Mouse (Mus musculus): Measurements from ENCODE around the gene Irx6. TPM values are rescaled to one million over a fixed set of nuclear protein-coding genes. Genes with fewer than 3 reads are reported as not detected.

Gene Irx6
- total and polyA plus RNA-seq, 3 experiments: not detected

- Histone ChIP-seq H3K36me3 (ENCODE audit: control insufficient read depth in 1 of 2, insufficient read depth in 2 of 2, low read length in 2 of 2) (no peaks in the 10 kb centered on the region), H3K27me3 (ENCODE audit: control insufficient read depth in 1 of 2, insufficient read depth in 2 of 2, low read length in 2 of 2) (no peaks in the 10 kb centered on the region), H3K4me1 (ENCODE audit: control insufficient read depth in 1 of 2, insufficient read depth in 2 of 2, low read length in 2 of 2) (no peaks in the 10 kb centered on the region), H3K79me2 (ENCODE audit: control insufficient read depth, insufficient read depth, low read length, poor library complexity) (no peaks in the 10 kb centered on the region), H3K9me3 (replicated peaks; ENCODE audit: insufficient read depth, low read length) (no peaks in the 10 kb centered on the region), H3K27ac (ENCODE audit: control insufficient read depth, low read depth, low read length) (no peak overlapping the region), H3K4me3 (ENCODE audit: control insufficient read depth in 1 of 2, insufficient read depth in 1 of 2, low read depth in 2 of 2, low read length in 2 of 2) (no peak overlapping the region), H3K9ac (ENCODE audit: control insufficient read depth, low read depth, low read length, poor library complexity, severe bottlenecking) (no peak overlapping the region)
- no peak for DNase-seq (ENCODE audit: low read depth, low spot score)
- no peak for TF ChIP-seq POLR2AphosphoS2 (IDR thresholded peaks at IDR 0.05; ENCODE audit: low read length)
- TF ChIP-seq TAL1 (IDR thresholded peaks at IDR 0.05; ENCODE audit: low read length): no peak
- TF ChIP-seq ZMIZ1 (IDR thresholded peaks at IDR 0.05; ENCODE audit: low read depth, low read length): no peak
Observed at GRCm38 (mm10) chr8:92699922-92700540, 25.9 kb downstream of the Irx6 start.

GRCm38 (mm10) chr8:92703375-92703774 lies 29.3 kb downstream of the Irx6 start:
- Histone ChIP-seq H3K9ac (ENCODE audit: control insufficient read depth, low read depth, low read length, poor library complexity, severe bottlenecking) (no peak overlapping the region), H3K36me3 (ENCODE audit: control insufficient read depth in 1 of 2, insufficient read depth in 2 of 2, low read length in 2 of 2) (no peaks in the 10 kb centered on the region), H3K27ac (ENCODE audit: control insufficient read depth, low read depth, low read length) (no peak overlapping the region), H3K4me3 (ENCODE audit: control insufficient read depth in 1 of 2, insufficient read depth in 1 of 2, low read depth in 2 of 2, low read length in 2 of 2) (no peak overlapping the region), H3K27me3 (ENCODE audit: control insufficient read depth in 1 of 2, insufficient read depth in 2 of 2, low read length in 2 of 2) (no peaks in the 10 kb centered on the region), H3K9me3 (replicated peaks; ENCODE audit: insufficient read depth, low read length) (no peaks in the 10 kb centered on the region), H3K79me2 (ENCODE audit: control insufficient read depth, insufficient read depth, low read length, poor library complexity) (no peaks in the 10 kb centered on the region), H3K4me1 (ENCODE audit: control insufficient read depth in 1 of 2, insufficient read depth in 2 of 2, low read length in 2 of 2) (no peaks in the 10 kb centered on the region)
- DNase-seq (ENCODE audit: low read depth, low spot score): no peak
- TF ChIP-seq MYB (IDR thresholded peaks at IDR 0.05; ENCODE audit: low read depth, low read length): no peak
- TF ChIP-seq MAX (IDR thresholded peaks at IDR 0.05; ENCODE audit: low read length): no peak

GRCm38 (mm10) chr8:92706311-92706710 lies 32.2 kb downstream of the Irx6 start:
- TF ChIP-seq HCFC1 (IDR thresholded peaks at IDR 0.05; ENCODE audit: low read depth, low read length) (no peak), UBTF (IDR thresholded peaks at IDR 0.05; ENCODE audit: borderline replicate concordance, insufficient read depth, low read depth, low read length) (no peak), TAL1 (IDR thresholded peaks at IDR 0.05; ENCODE audit: low read length) (no peak), ZMIZ1 (IDR thresholded peaks at IDR 0.05; ENCODE audit: low read depth, low read length) (no peak), ELF1 (IDR thresholded peaks at IDR 0.05; ENCODE audit: low read depth, low read length) (no peak), CTCF (IDR thresholded peaks at IDR 0.05 in 2 of 3, conservative IDR thresholded peaks at IDR 0.05 in 1 of 3; ENCODE audit: control insufficient read depth in 1 of 3, insufficient read depth in 1 of 3, low read depth in 2 of 3, low read length in 3 of 3, poor library complexity in 1 of 3, severe bottlenecking in 1 of 3) (no peak), USF1 (IDR thresholded peaks at IDR 0.05; ENCODE audit: low read depth, low read length) (no peak), MAZ (IDR thresholded peaks at IDR 0.05; ENCODE audit: low read depth, low read length) (no peak), GABPA (IDR thresholded peaks at IDR 0.05; ENCODE audit: low read depth, low read length) (no peak), ZKSCAN1 (IDR thresholded peaks at IDR 0.05; ENCODE audit: low read depth, low read length) (no peak), NRF1 (IDR thresholded peaks at IDR 0.05; ENCODE audit: insufficient read depth, low read depth, low read length, poor library complexity, severe bottlenecking) (no peak), KAT2A (conservative IDR thresholded peaks at IDR 0.05; ENCODE audit: low read depth, low read length) (no peak), POLR2AphosphoS5 (IDR thresholded peaks at IDR 0.05; ENCODE audit: borderline replicate concordance, low read depth, low read length) (no peak), JUND (IDR thresholded peaks at IDR 0.05; ENCODE audit: low read depth, low read length) (no peak), ZC3H11A (IDR thresholded peaks at IDR 0.05; ENCODE audit: low read depth, low read length) (no peak), TCF12 (IDR thresholded peaks at IDR 0.05; ENCODE audit: low read depth, low read length) (no peak), E2F4 (IDR thresholded peaks at IDR 0.05; ENCODE audit: borderline replicate concordance, low read depth, low read length) (no peak), POLR2A (IDR thresholded peaks at IDR 0.05; ENCODE audit: control insufficient read depth in 1 of 2, insufficient read depth in 1 of 2, low read depth in 1 of 2, low read length in 2 of 2, poor library complexity in 1 of 2) (no peak), ETS1 (IDR thresholded peaks at IDR 0.05; ENCODE audit: low read depth, low read length) (no peak)
- H3K27ac ChIP-seq (ENCODE audit: control insufficient read depth, low read depth, low read length): no peak overlapping the region
- no peaks in the 10 kb centered on the region for H3K4me1 ChIP-seq (ENCODE audit: control insufficient read depth in 1 of 2, insufficient read depth in 2 of 2, low read length in 2 of 2)
- H3K27me3 ChIP-seq (ENCODE audit: control insufficient read depth in 1 of 2, insufficient read depth in 2 of 2, low read length in 2 of 2): no peaks in the 10 kb centered on the region
- H3K9ac ChIP-seq (ENCODE audit: control insufficient read depth, low read depth, low read length, poor library complexity, severe bottlenecking): no peak overlapping the region
- DNase-seq (ENCODE audit: low read depth, low spot score): no peak
- H3K36me3 ChIP-seq (ENCODE audit: control insufficient read depth in 1 of 2, insufficient read depth in 2 of 2, low read length in 2 of 2): no peaks in the 10 kb centered on the region
- no peak overlapping the region for H3K4me3 ChIP-seq (ENCODE audit: control insufficient read depth in 1 of 2, insufficient read depth in 1 of 2, low read depth in 2 of 2, low read length in 2 of 2)
- H3K9me3 ChIP-seq (replicated peaks; ENCODE audit: insufficient read depth, low read length): no peaks in the 10 kb centered on the region
- H3K79me2 ChIP-seq (ENCODE audit: control insufficient read depth, insufficient read depth, low read length, poor library complexity): no peaks in the 10 kb centered on the region
